Mouse (Mus musculus) hindbrain, embryonic 11.5 days (tissue): Measurements from ENCODE around the gene Eno3. TPM values are rescaled to one million over a fixed set of nuclear protein-coding genes. Genes with fewer than 3 reads are reported as not detected.
A peak's percentile ranks its signal among the peaks of the same experiment; 100 is the strongest.

ENCODE experiments used
- ATAC-seq: fragments of 200-750 bp; cut with Nextera tagmentation; 2 replicates; pipeline ENCODE4 v1.8.0; 2017; ENCODE audit warnings: mild to moderate bottlenecking, moderate TSS enrichment, moderate library complexity; ENCODE audit not compliant: low FRiP score
- DNase-seq: peaks from one replicate; pipeline ENCODE4 v3.0.0-alpha.2; 2015; ENCODE audit warnings: low spot score
- H3K27ac ChIP-seq: fragments of 300-500 bp; sonication (generic); 2 replicates; pipeline ENCODE4 v1.5.1; 2014; ENCODE audit warnings: mild to moderate bottlenecking, low read depth, low read length
- H3K27me3 ChIP-seq: fragments of 300-500 bp; sonication (generic); 2 replicates; pipeline ENCODE4 v1.6.1; 2014; ENCODE audit warnings: mild to moderate bottlenecking, low read length, moderate library complexity, mixed read lengths; ENCODE audit not compliant: control insufficient read depth, insufficient read depth
- H3K36me3 ChIP-seq: fragments of 300-500 bp; sonication (generic); 2 replicates; pipeline ENCODE4 v1.6.1; 2014; ENCODE audit warnings: mild to moderate bottlenecking, low read length, moderate library complexity, mixed read lengths; ENCODE audit not compliant: control insufficient read depth, insufficient read depth
- H3K4me1 ChIP-seq: fragments of 300-500 bp; sonication (generic); replicated peaks from 2 replicates; pipeline ENCODE4 v1.6.1; 2014; ENCODE audit warnings: low read length, mixed read lengths; ENCODE audit not compliant: control insufficient read depth, insufficient read depth
- H3K4me2 ChIP-seq: fragments of 300-500 bp; sonication (generic); replicated peaks from 2 replicates; pipeline ENCODE4 v1.6.1; 2014; ENCODE audit warnings: mild to moderate bottlenecking, low read depth, low read length
- H3K4me3 ChIP-seq: fragments of 300-500 bp; sonication (generic); 2 replicates; pipeline ENCODE4 v1.5.1; 2014; ENCODE audit warnings: low read depth, low read length
- H3K9ac ChIP-seq: fragments of 300-500 bp; sonication (generic); 2 replicates; pipeline ENCODE4 v1.6.1; 2014; ENCODE audit warnings: low read depth, low read length
- H3K9me3 ChIP-seq: fragments of 300-500 bp; sonication (generic); 2 replicates; pipeline ENCODE4 v1.6.1; 2016; ENCODE audit warnings: low read length; ENCODE audit not compliant: control insufficient read depth
- WGBS: fragments of 180-500 bp; shearing (Covaris S2); extraction: QIAGEN DNeasy Blood & Tissue Kit; methylation state at CpG from one replicate; pipeline ENCODE4 v1.1.7; 2014; 5-methylcytosine and 5-hydroxymethylcytosine counted together
- polyA plus RNA-seq: library from polyadenylated mRNA; unstranded; fragments of >200 nt; fragmentation: Nextera tagmentation; extraction: Ambion mirVana; gene quantifications from 2 replicates; pipeline ENCODE4 v1.2.1, GENCODE M21; 2014

Eno3 gene
- polyA plus RNA-seq, 1 experiment from 2014 or later = 26.2 TPM

DNA sequence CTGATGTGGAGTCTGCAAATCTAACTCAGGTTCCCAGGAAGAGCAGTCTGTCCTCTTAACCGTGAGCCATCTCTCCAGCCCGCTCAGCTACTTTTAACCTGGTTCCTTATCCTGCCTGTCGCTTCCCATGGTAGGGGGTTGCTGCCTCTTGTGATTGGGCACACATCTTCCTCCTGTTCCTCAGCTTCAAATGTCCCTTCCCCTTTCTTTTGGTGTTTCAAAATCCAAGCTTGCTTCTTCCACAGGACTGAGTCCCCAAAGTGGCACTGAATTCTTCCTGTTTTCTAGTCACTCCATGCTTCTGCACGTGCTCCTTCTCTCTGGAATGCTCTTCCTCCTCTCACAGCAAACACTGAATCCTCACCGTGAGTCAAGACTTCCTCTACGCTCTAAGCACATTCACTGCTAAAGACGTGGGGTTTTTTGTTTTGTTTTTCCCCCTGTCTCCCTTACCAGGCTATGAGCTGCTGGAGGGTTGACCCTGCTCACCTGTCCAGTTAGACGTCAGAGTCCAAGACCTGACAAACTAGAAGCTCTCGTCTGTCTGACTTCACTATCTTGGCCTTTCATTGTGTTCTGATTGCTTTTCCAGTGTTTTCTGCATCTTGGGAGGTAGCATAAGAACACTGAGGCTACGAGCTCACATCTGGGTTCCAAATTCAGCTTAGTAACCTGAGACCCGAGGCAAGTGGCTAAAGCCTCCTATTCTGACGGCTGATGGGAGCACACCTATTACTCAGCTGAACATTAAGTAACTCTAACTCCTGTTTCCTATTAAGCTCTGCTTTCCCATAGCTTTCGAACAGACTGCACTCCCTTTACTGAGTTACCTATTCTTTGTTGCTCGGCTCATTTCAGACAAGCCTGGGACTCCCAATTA, 10.5 kb downstream of the Eno3 start:
- peak overlapping the region; percentile 55 for H3K9ac ChIP-seq

DNA sequence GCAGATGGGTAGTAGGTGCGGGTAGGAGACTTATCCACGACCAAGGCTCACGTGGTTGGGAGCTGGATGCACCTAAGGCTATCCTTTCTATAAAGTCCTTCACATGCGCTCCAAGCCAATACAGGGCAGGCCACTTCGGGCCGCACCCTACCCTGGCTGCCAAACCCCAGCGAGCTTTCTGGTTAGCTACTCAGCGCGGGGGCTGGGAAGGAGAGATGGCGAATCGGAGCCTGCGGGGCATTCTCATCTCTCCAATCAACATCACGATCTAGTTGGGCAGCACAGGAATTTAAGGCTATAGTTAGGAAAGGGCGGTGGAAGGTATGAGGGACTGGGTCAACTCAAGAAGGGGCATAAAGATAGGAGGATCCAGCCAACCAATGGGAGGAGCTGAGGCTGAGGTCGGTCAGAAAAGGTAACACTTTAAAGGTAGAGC, 11.4 kb downstream of the Eno3 start:
- 2% methylated on average over 15 of the region's 15 CpGs for WGBS
- Histone ChIP-seq H3K4me2 (peak overlapping the region; percentile 48), H3K36me3 (peaks cover 4% of the 10 kb centered on the region), H3K4me1 (peaks cover 3% of the 10 kb centered on the region; the same call in 1 of the 2 replicates), H3K27me3 (no peaks in the 10 kb centered on the region), H3K4me3 (peak overlapping the region; percentile 40), H3K9me3 (no peaks in the 10 kb centered on the region), H3K9ac (peak overlapping the region; percentile 55), H3K27ac (peak overlapping the region; percentile 80)
- no peak for DNase-seq
- ATAC-seq = peak; percentile 55; the same call in 1 of the 2 replicates

More for the DNA sequence above, 10.5 kb downstream of the Eno3 start:
- no peaks in the 10 kb centered on the region for H3K27me3 ChIP-seq
- 70% methylated on average over 14 of the region's 14 CpGs for WGBS
- peak overlapping the region; percentile 40 for H3K4me3 ChIP-seq
- H3K9me3 ChIP-seq = no peaks in the 10 kb centered on the region
- H3K27ac ChIP-seq = no peak overlapping the region
- H3K36me3 ChIP-seq = peaks cover 4% of the 10 kb centered on the region
- peak overlapping the region; percentile 48 for H3K4me2 ChIP-seq
- ATAC-seq (no peak), DNase-seq (no peak)
- peaks cover 3% of the 10 kb centered on the region; the same call in 1 of the 2 replicates for H3K4me1 ChIP-seq

DNA sequence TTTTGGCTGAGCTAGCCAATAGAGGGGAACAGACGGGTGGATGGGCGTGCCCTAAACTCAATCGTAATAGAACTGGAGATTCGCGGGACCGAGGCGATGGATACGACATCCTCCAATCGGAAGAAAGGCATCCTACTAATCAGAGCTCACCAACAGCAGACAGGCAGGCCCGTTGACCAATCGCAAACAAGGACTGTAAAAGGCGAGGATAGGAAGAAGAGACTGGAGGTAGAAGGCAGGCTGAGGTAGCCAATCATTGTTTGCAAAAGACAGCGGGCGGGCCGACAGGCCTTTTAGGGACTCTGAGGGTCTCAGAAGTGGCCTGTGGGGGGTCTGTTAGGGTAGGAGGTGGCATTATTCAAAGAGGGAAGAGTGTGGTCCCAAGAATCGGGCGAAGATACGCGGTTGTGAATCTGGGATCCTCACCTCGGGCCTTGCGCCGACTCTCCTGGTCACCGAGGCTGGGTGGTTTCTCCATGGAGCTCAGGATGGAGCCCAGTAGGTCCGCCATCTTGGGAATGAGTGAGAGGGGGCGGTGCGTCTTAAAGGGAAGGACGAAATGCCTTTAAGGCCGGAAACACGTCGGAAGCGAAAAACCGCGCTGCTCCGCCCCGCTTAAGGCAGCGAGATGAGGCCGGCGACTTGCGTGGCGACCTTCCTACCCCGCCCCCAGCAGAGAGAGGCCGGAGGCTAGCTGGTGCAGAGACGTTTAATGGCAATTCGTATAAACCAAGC, 11.9 kb downstream of the Eno3 start, which contains the start of gene Spag7:
Spag7 (minus strand) TSS at position 646 of the 735 bp plus-strand sequence.
- H3K27ac ChIP-seq = peak within 1 kb of the TSS; percentile 80
- WGBS = under 1% methylated on average over 44 of the region's 44 CpGs
- peaks cover 3% of the 10 kb centered on the region; the same call in 1 of the 2 replicates for H3K4me1 ChIP-seq
- DNase-seq = peak; percentile 96
- peak within 1 kb of the TSS; percentile 55 for H3K9ac ChIP-seq
- peak within 1 kb of the TSS; percentile 40 for H3K4me3 ChIP-seq
- no peaks in the 10 kb centered on the region for H3K27me3 ChIP-seq
- H3K9me3 ChIP-seq = no peaks in the 10 kb centered on the region
- peak; percentile 96 for ATAC-seq
- H3K4me2 ChIP-seq = peak within 1 kb of the TSS; percentile 48
- peaks cover 4% of the 10 kb centered on the region for H3K36me3 ChIP-seq

DNA sequence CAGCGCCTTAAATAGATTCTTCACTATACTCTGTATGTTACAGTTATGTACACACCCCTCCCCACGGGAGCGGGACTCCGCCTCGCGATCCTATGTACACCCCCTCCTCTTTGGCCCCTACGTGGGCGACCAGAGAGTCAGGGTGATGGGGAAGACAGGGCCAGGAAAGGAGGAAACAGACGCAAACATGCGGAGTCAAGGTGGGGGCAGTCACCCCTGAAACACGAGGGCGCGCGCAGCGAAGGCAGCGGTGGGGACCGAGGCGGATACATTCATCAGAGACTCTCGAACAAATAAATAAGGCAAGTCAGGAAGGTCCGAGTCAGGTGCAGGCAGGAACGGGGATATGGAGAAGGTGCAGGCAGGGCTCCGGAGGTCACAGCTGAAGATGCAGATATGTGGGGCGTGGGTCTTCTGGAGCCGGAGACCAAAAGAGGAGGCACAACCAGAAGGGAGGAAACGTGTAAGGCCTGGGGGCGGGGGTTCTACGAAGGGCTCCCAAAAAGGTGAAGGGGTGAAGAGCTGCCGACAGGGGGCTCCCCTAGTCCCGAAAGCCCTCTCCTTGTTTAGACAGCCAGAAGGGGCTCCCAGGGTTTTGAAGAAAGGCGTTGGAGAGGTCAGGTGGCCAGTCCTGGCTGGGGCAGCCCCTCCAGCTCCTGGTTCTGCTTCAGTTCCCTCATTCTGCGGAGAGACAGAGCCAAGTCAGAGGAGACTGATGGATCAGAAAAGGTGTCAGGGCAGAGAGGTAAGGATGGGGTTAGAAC, 12.8 kb downstream of the Eno3 start:
- Histone ChIP-seq H3K4me3 (peak overlapping the region; percentile 40), H3K36me3 (no peaks in the 10 kb centered on the region), H3K4me2 (peak overlapping the region; percentile 48), H3K9ac (peak overlapping the region; percentile 55), H3K27me3 (no peaks in the 10 kb centered on the region), H3K4me1 (peaks cover 5% of the 10 kb centered on the region; the same call in 1 of the 2 replicates), H3K27ac (peak overlapping the region; percentile 75), H3K9me3 (no peaks in the 10 kb centered on the region)
- ATAC-seq (peak; percentile 61), DNase-seq (peak; percentile 84)
- under 1% methylated on average over 31 of the region's 31 CpGs for WGBS

DNA sequence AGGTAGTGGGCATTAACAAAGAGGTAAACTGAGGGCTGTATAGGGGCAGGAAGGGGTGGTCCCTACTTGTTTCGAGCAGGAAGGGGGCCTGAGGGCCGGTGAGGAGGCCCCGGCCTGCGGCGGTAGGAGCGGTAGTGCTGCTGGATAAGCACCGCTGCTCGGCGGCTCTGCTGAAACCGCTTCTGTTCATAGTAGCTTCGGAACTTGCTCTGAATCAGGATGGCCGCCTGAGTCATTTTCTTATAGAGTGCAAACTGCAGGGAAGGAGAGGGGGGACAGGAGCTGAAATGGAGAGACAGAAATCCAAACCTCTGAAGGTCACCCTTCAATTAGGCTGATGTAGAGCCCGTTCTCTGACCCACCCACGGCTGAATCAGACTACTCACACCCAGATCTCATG, 13.5 kb downstream of the Eno3 start:
- no peak for ATAC-seq
- no peaks in the 10 kb centered on the region for H3K9me3 ChIP-seq
- peak overlapping the region; percentile 40 for H3K4me3 ChIP-seq

DNA sequence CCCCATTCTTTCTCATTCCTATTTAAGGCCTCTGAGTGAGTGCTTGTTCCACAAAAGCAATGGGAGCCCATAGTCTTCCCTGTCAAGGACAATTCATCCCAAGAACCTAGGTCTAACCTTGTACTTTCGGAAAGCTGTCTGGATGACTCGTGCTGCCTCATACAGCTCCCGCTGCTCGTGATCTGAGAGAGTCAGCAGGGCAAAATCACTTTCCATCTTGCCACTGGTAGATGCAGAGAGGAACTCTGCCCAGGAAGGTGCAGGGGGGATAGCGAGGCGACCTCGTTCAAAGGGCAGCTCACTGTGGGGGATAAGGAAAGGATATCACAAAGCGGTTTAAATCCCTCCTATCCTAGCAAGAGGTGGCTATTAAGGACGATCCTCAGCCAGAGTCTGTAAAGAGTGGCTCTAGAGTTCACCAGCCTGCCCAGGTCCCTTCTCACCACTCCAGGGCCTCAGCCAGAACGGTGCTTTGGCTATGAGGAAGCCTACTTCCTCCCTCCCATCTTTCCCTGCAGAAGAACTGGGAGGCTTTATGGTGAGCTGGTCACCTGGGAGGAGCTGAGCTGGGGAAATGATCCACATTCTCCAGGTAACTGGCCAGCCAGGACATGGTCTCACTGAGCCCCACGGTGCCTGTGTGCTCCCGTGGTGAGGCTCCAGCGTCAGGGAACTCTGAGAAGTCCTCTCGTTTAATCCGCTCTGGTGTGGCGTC, 14.5 kb downstream of the Eno3 start:
- no peak overlapping the region for H3K27ac ChIP-seq
- no peak for DNase-seq
- ATAC-seq = no peak
- H3K4me1 ChIP-seq = peaks cover 5% of the 10 kb centered on the region; the same call in 1 of the 2 replicates
- no peak overlapping the region for H3K4me2 ChIP-seq
- H3K27me3 ChIP-seq = no peaks in the 10 kb centered on the region
- H3K36me3 ChIP-seq = no peaks in the 10 kb centered on the region
- 83% methylated on average over 16 of the region's 16 CpGs for WGBS
- H3K4me3 ChIP-seq = no peak overlapping the region
- H3K9ac ChIP-seq = no peak overlapping the region; the same call in 1 of the 2 replicates
- no peaks in the 10 kb centered on the region for H3K9me3 ChIP-seq

More for the DNA sequence above, 13.5 kb downstream of the Eno3 start:
- 33% methylated on average over 14 of the region's 14 CpGs for WGBS
- Histone ChIP-seq H3K27me3 (no peaks in the 10 kb centered on the region), H3K4me2 (peak overlapping the region; percentile 48), H3K9ac (peak overlapping the region; percentile 55), H3K36me3 (no peaks in the 10 kb centered on the region), H3K4me1 (peaks cover 5% of the 10 kb centered on the region; the same call in 1 of the 2 replicates), H3K27ac (peak overlapping the region; percentile 75)
- no peak for DNase-seq

DNA sequence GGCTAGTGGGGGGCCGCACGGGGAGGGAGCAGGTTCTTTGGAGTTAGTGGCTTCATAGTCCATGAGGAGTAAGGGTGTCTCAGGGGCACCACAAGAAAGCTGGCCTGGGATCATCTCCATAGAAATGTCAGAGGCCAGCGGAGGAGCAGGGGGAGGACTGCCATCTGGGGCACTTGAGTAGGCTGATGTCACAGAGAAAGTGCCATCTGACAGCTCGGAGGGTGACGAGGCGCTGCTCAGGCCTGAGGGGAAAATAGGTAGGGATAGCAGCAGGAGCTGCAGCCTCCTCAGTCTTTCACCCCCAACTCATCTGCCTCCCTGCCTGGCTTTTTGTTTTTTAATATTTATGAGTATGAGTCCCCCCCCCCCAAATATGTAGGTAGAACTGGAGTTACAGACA, 17.0 kb downstream of the Eno3 start:
- WGBS = 54% methylated on average over 6 of the region's 6 CpGs
- Histone ChIP-seq H3K27me3 (no peaks in the 10 kb centered on the region), H3K4me3 (no peak overlapping the region), H3K4me1 (peaks cover 5% of the 10 kb centered on the region; the same call in 1 of the 2 replicates), H3K36me3 (no peaks in the 10 kb centered on the region), H3K9me3 (no peaks in the 10 kb centered on the region), H3K27ac (no peak overlapping the region), H3K9ac (no peak overlapping the region), H3K4me2 (no peak overlapping the region)
- DNase-seq (no peak), ATAC-seq (no peak)
